Mouse (Mus musculus): ENCODE measurements around the gene Mrgpre.

DNA sequence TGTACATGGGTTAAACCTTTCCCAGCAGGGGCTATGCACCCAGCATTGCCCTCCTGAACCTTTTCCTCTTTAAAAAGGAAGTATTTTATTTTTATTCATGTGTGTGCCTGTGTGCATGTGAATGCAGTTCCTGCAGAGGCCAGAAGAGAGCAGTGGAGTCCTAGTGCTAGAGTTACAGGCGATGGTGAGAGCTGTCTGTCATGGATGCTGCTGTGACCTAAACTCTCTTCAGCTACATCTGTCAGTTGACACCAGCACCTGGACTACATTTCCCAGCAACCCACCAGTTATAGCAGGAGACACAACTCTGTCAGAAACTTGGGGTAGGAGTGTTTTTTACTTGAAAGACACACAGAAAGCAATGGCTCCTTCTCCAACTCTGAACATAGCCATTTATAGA is 24.6 kb upstream of the Mrgpre start:
- TF ChIP-seq CTCF (IDR thresholded peaks at IDR 0.05; ENCODE audit: low read depth), result peak; percentile 56
- no peak for TF ChIP-seq EP300 (IDR thresholded peaks at IDR 0.05; ENCODE audit: low read depth)
